Mouse (Mus musculus) kidney, adult 2 months (tissue): ENCODE data around the gene Ddit4. TPM values are rescaled to one million over a fixed set of nuclear protein-coding genes. Genes with fewer than 3 reads are reported as not detected.

Experiments used
- DNase-seq: peaks from one replicate; pipeline ENCODE4 v3.0.0; 2021
- H3K27ac ChIP-seq: fragments of 200-500 bp; 2 replicates; pipeline ENCODE4 v1.5.1; 2012; ENCODE audit warnings: low read depth, low read length, control low read depth, inconsistent platforms; ENCODE audit not compliant: insufficient read depth
- H3K27me3 ChIP-seq: fragments of 200-500 bp; replicated peaks from 2 replicates; pipeline ENCODE4 v1.6.1; 2012; ENCODE audit warnings: mild to moderate bottlenecking, moderate library complexity, low read length, inconsistent platforms; ENCODE audit not compliant: control insufficient read depth, insufficient read depth
- H3K36me3 ChIP-seq: fragments of 200-500 bp; 2 replicates; pipeline ENCODE4 v1.6.1; 2012; ENCODE audit warnings: mild to moderate bottlenecking, moderate library complexity, low read length, inconsistent platforms; ENCODE audit not compliant: control insufficient read depth, insufficient read depth
- H3K4me1 ChIP-seq: fragments of 200-500 bp; 2 replicates; pipeline ENCODE4 v1.6.1; 2011; ENCODE audit warnings: low read length; ENCODE audit not compliant: control insufficient read depth, insufficient read depth
- H3K4me3 ChIP-seq: fragments of 200-500 bp; 2 replicates; pipeline ENCODE4 v1.5.1; 2011; ENCODE audit warnings: mild to moderate bottlenecking, low read depth, low read length, control low read depth; ENCODE audit not compliant: insufficient read depth
- CTCF ChIP-seq: fragments of 200-500 bp; conservative IDR thresholded peaks from 2 replicates; pipeline ENCODE4 v1.5.1; 2011; ENCODE audit warnings: low read depth, mild to moderate bottlenecking, control low read depth, low read length, moderate library complexity, mixed read lengths; ENCODE audit not compliant: insufficient read depth, insufficient read length
- POLR2A ChIP-seq: fragments of 200-500 bp; IDR thresholded peaks from one replicate; pipeline ENCODE4 v1.6.1; 2011; ENCODE audit warnings: low read depth, low read length, control low read depth
- WGBS: fragments of 180-500 bp; shearing (Covaris S2); methylation state at CpG from one replicate; pipeline ENCODE4 v1.1.7; 2018; 5-methylcytosine and 5-hydroxymethylcytosine counted together
- polyA plus RNA-seq: library from polyadenylated mRNA; depleted of rRNA; stranded (reverse); fragments of >200 nt; gene quantifications from 2 replicates; pipeline ENCODE4 v1.2.3, GENCODE M21; 2012; rRNA removed

Ddit4 gene
- polyA plus RNA-seq, 1 experiment: 21.6 TPM

DNA sequence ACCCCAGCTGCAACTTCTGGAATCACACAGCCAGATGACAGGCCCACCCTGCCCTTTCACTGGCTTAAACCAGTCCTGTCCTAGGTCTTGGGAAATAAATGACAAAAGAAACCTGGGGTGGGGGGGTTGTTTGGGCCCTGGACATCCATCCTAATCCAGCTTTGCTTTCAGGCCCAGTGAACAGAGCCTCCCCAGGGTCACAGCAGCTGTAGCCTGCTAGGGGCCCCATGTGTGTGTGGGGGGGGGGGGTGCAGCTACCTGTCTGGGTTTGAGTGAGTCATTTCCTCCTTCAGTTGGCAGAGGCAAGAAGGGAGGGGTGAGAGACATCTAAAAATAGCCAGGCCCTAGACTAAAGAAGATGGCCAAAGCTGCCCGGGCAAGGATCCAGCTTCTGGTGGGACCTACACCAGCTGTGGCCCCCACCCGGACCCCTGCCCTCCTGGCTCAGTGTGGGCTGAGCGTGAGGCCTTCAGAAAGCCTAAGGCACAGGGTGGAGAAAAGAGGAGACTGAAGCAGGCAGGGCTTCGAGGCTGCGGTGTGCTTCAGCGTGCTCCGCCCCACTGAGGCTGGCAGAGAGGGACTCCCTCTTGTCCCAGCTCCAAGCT, 43.8 kb downstream of the Ddit4 start:
- Histone ChIP-seq H3K27me3 (no peaks in the 10 kb centered on the region), H3K27ac (peak overlapping the region; percentile 80; the same call in 1 of the 2 replicates), H3K4me3 (no peak overlapping the region), H3K36me3 (no peaks in the 10 kb centered on the region), H3K4me1 (peaks cover 3% of the 10 kb centered on the region)
- TF ChIP-seq CTCF (no peak), POLR2A (no peak)
- DNase-seq: peak; percentile 57
- WGBS: 32% methylated on average over 7 of the region's 7 CpGs

DNA sequence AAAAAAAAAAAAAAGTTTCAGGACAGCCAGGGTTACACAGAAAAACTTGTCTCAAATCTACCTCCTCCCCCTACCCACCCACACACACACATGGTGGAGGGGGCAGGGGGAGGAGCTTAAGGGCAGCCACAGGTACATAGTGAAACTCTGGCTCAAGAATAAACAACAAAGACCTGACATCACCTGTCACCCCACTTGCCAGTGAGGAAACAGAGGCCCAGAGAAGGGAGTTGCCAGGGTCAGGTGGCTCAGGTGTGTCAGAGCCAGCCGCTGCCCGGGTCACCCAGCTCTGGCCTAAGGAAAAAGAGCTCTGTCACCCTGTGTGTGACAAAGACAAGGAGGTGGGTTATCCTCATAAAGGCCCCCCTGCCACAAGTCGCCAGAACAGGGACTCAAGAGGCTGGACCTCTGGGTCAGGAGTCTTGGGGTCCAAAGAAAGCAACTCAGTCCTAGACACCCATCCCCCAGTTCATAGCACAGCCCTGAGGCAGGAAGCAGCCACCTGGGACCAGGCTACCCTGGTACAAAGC, 44.5 kb downstream of the Ddit4 start:
- no peak for DNase-seq
- no peak overlapping the region for H3K4me3 ChIP-seq
- WGBS: 68% methylated on average over 3 of the region's 3 CpGs
- no peaks in the 10 kb centered on the region for H3K27me3 ChIP-seq
- H3K27ac ChIP-seq: 0 out of 2 replicates have a peak overlapping the region, but pooled peaks have one; percentile 13
- no peaks in the 10 kb centered on the region for H3K36me3 ChIP-seq
- peaks cover 3% of the 10 kb centered on the region for H3K4me1 ChIP-seq
- TF ChIP-seq POLR2A: no peak
- TF ChIP-seq CTCF: no peak

DNA sequence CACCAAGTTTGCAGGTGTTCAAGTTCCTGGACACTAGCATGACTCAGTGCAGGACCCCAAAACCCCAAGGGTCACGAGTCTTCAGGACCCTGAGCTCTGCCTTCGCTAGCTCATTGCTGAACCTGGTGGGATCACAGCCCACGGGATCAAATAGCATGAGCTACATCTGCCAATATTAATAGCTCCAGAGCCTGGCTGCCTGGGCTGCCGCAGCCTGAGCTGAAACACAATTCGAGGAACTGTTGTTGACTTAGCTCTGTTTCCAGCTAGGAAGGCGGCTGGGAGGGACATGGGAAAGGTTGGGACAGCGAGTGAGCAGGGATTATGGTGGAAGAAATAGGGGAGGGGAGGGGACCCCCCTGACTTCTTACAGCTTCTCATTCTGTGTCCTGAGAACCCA, 48.5 kb downstream of the Ddit4 start:
- 63% methylated on average over 7 of the region's 7 CpGs for WGBS
- DNase-seq: no peak
- peaks cover 13% of the 10 kb centered on the region for H3K4me1 ChIP-seq
- no peak overlapping the region for H3K4me3 ChIP-seq
- no peaks in the 10 kb centered on the region for H3K36me3 ChIP-seq
- no peaks in the 10 kb centered on the region for H3K27me3 ChIP-seq
- TF ChIP-seq POLR2A: no peak
- TF ChIP-seq CTCF: no peak
- no peak overlapping the region for H3K27ac ChIP-seq

DNA sequence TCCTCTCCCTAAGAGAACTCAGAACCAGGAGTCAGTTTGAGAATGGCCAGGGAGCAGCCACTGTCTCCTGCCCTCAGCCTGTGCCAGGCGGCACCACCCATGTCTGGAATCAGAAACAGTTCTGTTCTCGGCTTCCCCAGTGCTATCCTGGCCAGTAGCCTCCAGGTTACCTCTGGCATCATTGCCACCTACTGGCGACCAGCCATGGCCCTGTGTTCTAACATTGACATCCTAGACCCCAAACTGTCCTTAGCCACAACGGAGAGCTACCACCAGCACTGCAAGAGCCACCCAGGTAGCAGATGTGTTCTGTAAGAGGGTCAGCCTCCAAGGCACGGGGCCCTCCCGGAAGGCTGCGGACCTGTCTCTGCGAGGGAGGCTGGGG, 49.0 kb downstream of the Ddit4 start:
- Histone ChIP-seq H3K4me1 (peaks cover 13% of the 10 kb centered on the region), H3K27me3 (no peaks in the 10 kb centered on the region), H3K4me3 (no peak overlapping the region), H3K27ac (no peak overlapping the region), H3K36me3 (no peaks in the 10 kb centered on the region)
- DNase-seq: no peak
- TF ChIP-seq CTCF (no peak), POLR2A (no peak)
- 56% methylated on average over 8 of the region's 8 CpGs for WGBS

DNA sequence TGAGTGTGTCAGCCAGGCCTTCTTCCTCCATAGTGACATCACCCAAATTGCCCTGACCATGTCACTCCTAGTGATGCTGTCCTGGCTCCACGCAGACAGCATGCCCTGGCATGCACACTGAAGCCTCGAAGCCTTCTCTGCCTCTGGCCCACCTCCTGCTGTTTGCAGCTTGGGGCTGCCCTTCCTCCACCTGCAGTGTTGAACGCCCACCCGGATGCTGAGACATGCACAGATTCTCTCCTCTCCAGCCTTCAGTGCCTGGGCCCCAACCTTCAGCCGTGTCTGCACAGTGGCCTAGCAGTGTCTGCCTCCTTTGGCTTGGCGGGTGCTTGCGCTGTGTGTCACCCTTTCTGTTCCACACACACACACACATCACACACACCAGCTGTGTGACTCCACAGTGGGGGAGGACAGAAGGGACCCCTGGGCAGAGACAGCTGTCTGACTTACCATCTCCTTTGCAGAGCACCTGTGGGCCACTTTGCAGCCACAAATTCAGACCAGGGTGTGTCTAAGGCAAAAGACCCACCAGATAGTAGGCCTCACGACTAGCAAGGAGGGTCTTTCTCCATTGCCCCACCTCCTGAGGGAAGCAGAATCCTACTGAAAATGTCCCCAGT, 49.5 kb downstream of the Ddit4 start:
- no peaks in the 10 kb centered on the region for H3K36me3 ChIP-seq
- TF ChIP-seq POLR2A (no peak), CTCF (no peak)
- WGBS: 89% methylated on average over 8 of the region's 8 CpGs
- no peak for DNase-seq
- no peak overlapping the region for H3K4me3 ChIP-seq
- H3K27ac ChIP-seq: no peak overlapping the region
- H3K4me1 ChIP-seq: peaks cover 13% of the 10 kb centered on the region
- H3K27me3 ChIP-seq: no peaks in the 10 kb centered on the region

DNA sequence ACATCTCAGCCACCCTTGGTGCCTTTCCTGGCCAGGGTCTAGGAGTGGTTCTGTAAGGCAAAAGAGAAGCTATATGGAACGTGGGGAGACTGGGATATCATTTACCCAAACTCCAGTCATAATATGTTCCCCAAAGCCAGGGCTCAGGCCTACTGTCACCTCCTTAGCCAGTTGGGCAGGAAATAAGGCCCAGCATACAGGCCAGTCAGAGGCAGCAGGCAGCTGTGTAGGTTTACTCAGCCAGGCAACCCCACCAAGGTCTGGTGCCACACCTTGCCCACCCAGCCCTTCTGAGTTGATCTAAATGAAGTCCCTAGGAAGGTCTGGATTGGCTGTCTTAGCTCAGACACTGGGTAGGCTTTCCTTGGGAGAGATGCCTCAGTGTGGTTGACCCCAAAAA, 50.2 kb downstream of the Ddit4 start:
- no peak for TF ChIP-seq POLR2A
- no peak for TF ChIP-seq CTCF
- Histone ChIP-seq H3K4me1 (peaks cover 13% of the 10 kb centered on the region), H3K36me3 (no peaks in the 10 kb centered on the region), H3K27ac (no peak overlapping the region), H3K4me3 (no peak overlapping the region), H3K27me3 (no peaks in the 10 kb centered on the region)
- DNase-seq: no peak
- 83% methylated on average over 1 of the region's 1 CpGs for WGBS

DNA sequence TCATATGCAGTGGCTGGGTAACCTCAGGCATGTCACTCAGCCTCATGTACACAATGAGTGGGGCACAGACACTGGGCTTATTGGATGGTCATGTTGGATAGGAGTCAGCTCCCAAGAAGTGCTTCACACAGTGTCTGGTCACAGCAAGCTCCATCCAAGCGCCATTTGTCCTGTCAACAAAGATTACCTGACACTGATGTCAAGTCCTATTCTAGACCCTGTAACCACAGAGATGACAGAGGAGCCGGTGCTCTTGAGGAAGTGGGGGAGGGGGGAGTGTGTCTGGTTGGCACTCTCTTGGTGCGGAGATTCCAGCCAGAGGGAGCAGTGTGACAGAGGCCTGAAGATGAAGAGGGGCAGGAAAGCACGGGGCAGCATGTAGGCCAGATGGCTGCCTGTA, 50.7 kb downstream of the Ddit4 start:
- no peak overlapping the region for H3K4me3 ChIP-seq
- no peak overlapping the region for H3K27ac ChIP-seq
- no peaks in the 10 kb centered on the region; the same call in 1 of the 2 replicates for H3K36me3 ChIP-seq
- DNase-seq: no peak
- peaks cover 13% of the 10 kb centered on the region for H3K4me1 ChIP-seq
- no peaks in the 10 kb centered on the region for H3K27me3 ChIP-seq
- TF ChIP-seq POLR2A: no peak
- TF ChIP-seq CTCF: no peak
- WGBS: 68% methylated on average over 4 of the region's 4 CpGs

DNA sequence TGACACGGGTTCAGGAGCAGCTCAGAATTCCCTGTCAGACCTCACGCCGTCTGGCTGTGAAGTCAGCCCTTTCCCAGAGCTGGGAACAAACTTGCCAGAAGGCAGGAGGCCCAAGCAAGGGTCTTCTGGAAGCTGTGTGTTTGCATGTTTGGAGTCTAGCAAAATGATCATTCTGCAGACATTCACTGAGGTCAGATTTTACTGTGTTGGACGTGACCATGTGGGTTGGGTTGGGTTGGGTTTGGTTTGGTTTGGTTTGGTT, 51.5 kb downstream of the Ddit4 start:
- 34% methylated on average over 4 of the region's 4 CpGs for WGBS
- TF ChIP-seq POLR2A (no peak), CTCF (no peak)
- no peak overlapping the region for H3K4me3 ChIP-seq
- peaks cover 13% of the 10 kb centered on the region for H3K4me1 ChIP-seq
- H3K27ac ChIP-seq: peak overlapping the region; percentile 93
- no peak for DNase-seq
- no peaks in the 10 kb centered on the region; the same call in 1 of the 2 replicates for H3K36me3 ChIP-seq
- H3K27me3 ChIP-seq: no peaks in the 10 kb centered on the region

Other genes with a start within 250 kb of the Ddit4 start
- gene Micu1, start 249.4 kb downstream of the Ddit4 start, polyA plus RNA-seq: 59.0 and 61.2 TPM in 2 replicates
- gene Dnajb12, start 72.3 kb downstream of the Ddit4 start, polyA plus RNA-seq: 85.8 and 87.3 TPM in 2 replicates
- gene Ascc1, start 51.0 kb upstream of the Ddit4 start, polyA plus RNA-seq: 106 and 132 TPM in 2 replicates
- 84.8 and 100 TPM in 2 replicates for gene Anapc16, start 51.3 kb upstream of the Ddit4 start, polyA plus RNA-seq
- 1.7 and 2.3 TPM in 2 replicates for gene Spock2, start 154.4 kb upstream of the Ddit4 start, polyA plus RNA-seq